Mouse (Mus musculus): ENCODE results near the gene Gm45062. TPM values are rescaled to one million over a fixed set of nuclear protein-coding genes. Genes with fewer than 3 reads are reported as not detected.

Gene Gm45062
- total and polyA plus RNA-seq, 3 experiments = 2.2 to 3.6 TPM; not detected in 1

DNA sequence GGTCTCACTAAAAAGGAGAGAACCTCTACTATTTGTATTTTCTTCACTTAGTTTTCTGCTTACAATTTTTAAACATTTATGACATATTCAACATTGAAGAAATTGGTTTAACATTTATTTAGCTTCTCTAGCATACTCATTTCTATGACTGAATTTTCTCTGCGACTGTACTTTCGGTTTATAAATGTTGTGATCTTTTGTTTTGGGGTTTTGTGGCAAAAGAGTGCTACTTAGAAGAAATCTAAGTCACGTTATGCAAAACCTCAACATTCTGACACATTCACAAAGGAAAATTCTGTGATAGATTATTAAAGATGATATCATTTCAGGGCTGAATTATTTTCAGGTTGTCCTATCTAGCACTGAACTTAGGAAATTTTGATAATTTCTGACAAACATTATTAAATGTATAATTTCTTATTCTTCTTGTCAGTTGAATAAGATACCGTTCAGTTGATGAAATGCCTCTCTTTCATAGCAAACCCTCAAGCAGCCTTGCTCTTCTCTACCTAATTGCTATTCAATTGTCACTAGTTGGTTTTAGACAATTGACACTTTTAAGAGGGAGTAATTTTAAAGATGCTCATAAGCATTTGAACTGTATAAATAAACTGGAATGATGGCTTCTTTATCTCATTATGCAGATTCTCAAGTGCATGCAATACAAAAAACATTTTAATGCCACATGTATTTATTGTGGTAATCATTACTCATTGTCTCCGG lies 297.8 kb downstream of the Gm45062 start:
- Histone ChIP-seq H3K27me3 (ENCODE audit: control insufficient read depth in 1 of 2, insufficient read depth in 2 of 2, low read length in 2 of 2) (no peaks in the 10 kb centered on the region), H3K9ac (ENCODE audit: control insufficient read depth, low read depth, low read length, poor library complexity, severe bottlenecking) (no peak overlapping the region), H3K4me1 (ENCODE audit: control insufficient read depth in 1 of 2, insufficient read depth in 2 of 2, low read length in 2 of 2) (peaks cover 0 to 2% of the 10 kb centered on the region in 2 experiments; a peak in 1 of 4 replicates), H3K4me3 (ENCODE audit: control insufficient read depth in 1 of 2, insufficient read depth in 1 of 2, low read depth in 2 of 2, low read length in 2 of 2) (no peak overlapping the region), H3K79me2 (ENCODE audit: control insufficient read depth, insufficient read depth, low read length, poor library complexity) (no peaks in the 10 kb centered on the region), H3K9me3 (replicated peaks; ENCODE audit: insufficient read depth, low read length) (no peaks in the 10 kb centered on the region), H3K27ac (ENCODE audit: control insufficient read depth, low read depth, low read length) (no peak overlapping the region), H3K36me3 (ENCODE audit: control insufficient read depth in 1 of 2, insufficient read depth in 2 of 2, low read length in 2 of 2) (peaks cover 0 to 2% of the 10 kb centered on the region in 2 experiments; a peak in 1 of 4 replicates)
- no peak for TF ChIP-seq MAX (IDR thresholded peaks at IDR 0.05; ENCODE audit: low read length)
- TF ChIP-seq MEF2A (IDR thresholded peaks at IDR 0.05; ENCODE audit: extremely low read depth, insufficient replicate concordance, low read depth, low read length, poor library complexity, severe bottlenecking) = no peak
- no peak for TF ChIP-seq GATA1 (IDR thresholded peaks at IDR 0.05; ENCODE audit: low read depth, low read length)
- TF ChIP-seq BHLHE40 (IDR thresholded peaks at IDR 0.05; ENCODE audit: borderline replicate concordance, low read depth, low read length) = no peak
- TF ChIP-seq GABPA (IDR thresholded peaks at IDR 0.05; ENCODE audit: low read depth, low read length) = no peak
- no peak for TF ChIP-seq ZKSCAN1 (IDR thresholded peaks at IDR 0.05; ENCODE audit: low read depth, low read length)
- TF ChIP-seq TAL1 (IDR thresholded peaks at IDR 0.05; ENCODE audit: low read length) = no peak
- TF ChIP-seq E2F4 (IDR thresholded peaks at IDR 0.05; ENCODE audit: borderline replicate concordance, low read depth, low read length) = no peak
- no peak for TF ChIP-seq POLR2AphosphoS5 (IDR thresholded peaks at IDR 0.05; ENCODE audit: borderline replicate concordance, low read depth, low read length)
- no peak for TF ChIP-seq MAZ (IDR thresholded peaks at IDR 0.05; ENCODE audit: low read depth, low read length)
- no peak for TF ChIP-seq KAT2A (conservative IDR thresholded peaks at IDR 0.05; ENCODE audit: low read depth, low read length)
- no peak for TF ChIP-seq MAFK (IDR thresholded peaks at IDR 0.05; ENCODE audit: borderline replicate concordance, low read depth, low read length)
- no peak for TF ChIP-seq MYB (IDR thresholded peaks at IDR 0.05; ENCODE audit: low read depth, low read length)
- no peak for TF ChIP-seq TCF12 (IDR thresholded peaks at IDR 0.05; ENCODE audit: low read depth, low read length)
- no peak for TF ChIP-seq POLR2AphosphoS2 (IDR thresholded peaks at IDR 0.05; ENCODE audit: low read length)
- TF ChIP-seq JUND (IDR thresholded peaks at IDR 0.05; ENCODE audit: low read depth, low read length) = no peak
- TF ChIP-seq UBTF (IDR thresholded peaks at IDR 0.05; ENCODE audit: borderline replicate concordance, insufficient read depth, low read depth, low read length) = no peak
- DNase-seq (ENCODE audit: low read depth, low spot score) = no peak

DNA sequence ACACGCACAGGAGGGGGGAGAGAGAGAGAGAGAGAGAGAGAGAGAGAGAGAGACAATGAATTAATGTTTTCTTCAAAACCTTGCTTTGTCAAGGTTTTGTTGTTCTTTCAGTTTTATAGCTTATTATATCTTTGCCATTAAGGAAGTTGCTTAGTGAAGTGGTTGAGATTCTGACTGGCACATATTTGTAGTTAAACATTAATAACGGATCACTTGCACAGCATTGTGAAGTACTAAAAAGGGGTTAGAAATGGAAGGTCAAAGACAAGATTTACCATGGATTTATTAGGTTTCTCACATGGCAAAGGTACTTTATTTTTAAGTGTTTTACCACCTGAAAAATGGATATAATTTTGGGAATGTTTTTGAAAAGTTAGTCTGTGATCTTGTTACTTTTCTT lies 301.4 kb downstream of the Gm45062 start:
- Histone ChIP-seq H3K9me3 (replicated peaks; ENCODE audit: insufficient read depth, low read length) (no peaks in the 10 kb centered on the region), H3K27me3 (ENCODE audit: control insufficient read depth in 1 of 2, insufficient read depth in 2 of 2, low read length in 2 of 2) (no peaks in the 10 kb centered on the region), H3K4me3 (ENCODE audit: control insufficient read depth in 1 of 2, insufficient read depth in 1 of 2, low read depth in 2 of 2, low read length in 2 of 2) (no peak overlapping the region), H3K36me3 (ENCODE audit: control insufficient read depth in 1 of 2, insufficient read depth in 2 of 2, low read length in 2 of 2) (peaks cover 0 to 2% of the 10 kb centered on the region in 2 experiments; a peak in 1 of 4 replicates), H3K79me2 (ENCODE audit: control insufficient read depth, insufficient read depth, low read length, poor library complexity) (no peaks in the 10 kb centered on the region), H3K4me1 (ENCODE audit: control insufficient read depth in 1 of 2, insufficient read depth in 2 of 2, low read length in 2 of 2) (peaks cover 0 to 2% of the 10 kb centered on the region in 2 experiments; a peak in 1 of 4 replicates), H3K9ac (ENCODE audit: control insufficient read depth, low read depth, low read length, poor library complexity, severe bottlenecking) (no peak overlapping the region), H3K27ac (ENCODE audit: control insufficient read depth, low read depth, low read length) (no peak overlapping the region)
- DNase-seq (ENCODE audit: low read depth, low spot score) = no peak
- no peak for TF ChIP-seq CHD1 (IDR thresholded peaks at IDR 0.05; ENCODE audit: low read depth, low read length)
- no peak for TF ChIP-seq ZMIZ1 (IDR thresholded peaks at IDR 0.05; ENCODE audit: low read depth, low read length)
- no peak for TF ChIP-seq USF1 (IDR thresholded peaks at IDR 0.05; ENCODE audit: low read depth, low read length)
- no peak for TF ChIP-seq CHD2 (IDR thresholded peaks at IDR 0.05; ENCODE audit: low read length)
- TF ChIP-seq E2F4 (IDR thresholded peaks at IDR 0.05; ENCODE audit: borderline replicate concordance, low read depth, low read length) = no peak
- no peak for TF ChIP-seq POLR2A (IDR thresholded peaks at IDR 0.05; ENCODE audit: control insufficient read depth in 1 of 2, insufficient read depth in 1 of 2, low read depth in 1 of 2, low read length in 2 of 2, poor library complexity in 1 of 2)
- TF ChIP-seq HCFC1 (IDR thresholded peaks at IDR 0.05; ENCODE audit: low read depth, low read length) = no peak
- TF ChIP-seq GATA1 (IDR thresholded peaks at IDR 0.05; ENCODE audit: low read depth, low read length) = no peak
- no peak for TF ChIP-seq SMC3 (IDR thresholded peaks at IDR 0.05; ENCODE audit: low read depth, low read length)
- TF ChIP-seq CTCF (IDR thresholded peaks at IDR 0.05 in 2 of 3, conservative IDR thresholded peaks at IDR 0.05 in 1 of 3; ENCODE audit: control insufficient read depth in 1 of 3, insufficient read depth in 1 of 3, low read depth in 2 of 3, low read length in 3 of 3, poor library complexity in 1 of 3, severe bottlenecking in 1 of 3) = no peak
- TF ChIP-seq MAFK (IDR thresholded peaks at IDR 0.05; ENCODE audit: borderline replicate concordance, low read depth, low read length) = no peak
- no peak for TF ChIP-seq NRF1 (IDR thresholded peaks at IDR 0.05; ENCODE audit: insufficient read depth, low read depth, low read length, poor library complexity, severe bottlenecking)
- TF ChIP-seq ELF1 (IDR thresholded peaks at IDR 0.05; ENCODE audit: low read depth, low read length) = no peak
- no peak for TF ChIP-seq TAL1 (IDR thresholded peaks at IDR 0.05; ENCODE audit: low read length)
- TF ChIP-seq POLR2AphosphoS5 (IDR thresholded peaks at IDR 0.05; ENCODE audit: borderline replicate concordance, low read depth, low read length) = no peak
- no peak for TF ChIP-seq RAD21 (IDR thresholded peaks at IDR 0.05; ENCODE audit: low read depth, low read length)
- TF ChIP-seq RCOR1 (IDR thresholded peaks at IDR 0.05; ENCODE audit: low read depth, low read length) = no peak
- TF ChIP-seq ZKSCAN1 (IDR thresholded peaks at IDR 0.05; ENCODE audit: low read depth, low read length) = no peak
